Mouse (Mus musculus) layer of hippocampus, adult 9-10 months (tissue): Measurements from ENCODE around the gene Map3k20.

ENCODE experiments used
- DNase-seq: peaks from one replicate; pipeline ENCODE4 v3.0.0; 2022; ENCODE audit warnings: low spot score

Gene Map3k20

DNA sequence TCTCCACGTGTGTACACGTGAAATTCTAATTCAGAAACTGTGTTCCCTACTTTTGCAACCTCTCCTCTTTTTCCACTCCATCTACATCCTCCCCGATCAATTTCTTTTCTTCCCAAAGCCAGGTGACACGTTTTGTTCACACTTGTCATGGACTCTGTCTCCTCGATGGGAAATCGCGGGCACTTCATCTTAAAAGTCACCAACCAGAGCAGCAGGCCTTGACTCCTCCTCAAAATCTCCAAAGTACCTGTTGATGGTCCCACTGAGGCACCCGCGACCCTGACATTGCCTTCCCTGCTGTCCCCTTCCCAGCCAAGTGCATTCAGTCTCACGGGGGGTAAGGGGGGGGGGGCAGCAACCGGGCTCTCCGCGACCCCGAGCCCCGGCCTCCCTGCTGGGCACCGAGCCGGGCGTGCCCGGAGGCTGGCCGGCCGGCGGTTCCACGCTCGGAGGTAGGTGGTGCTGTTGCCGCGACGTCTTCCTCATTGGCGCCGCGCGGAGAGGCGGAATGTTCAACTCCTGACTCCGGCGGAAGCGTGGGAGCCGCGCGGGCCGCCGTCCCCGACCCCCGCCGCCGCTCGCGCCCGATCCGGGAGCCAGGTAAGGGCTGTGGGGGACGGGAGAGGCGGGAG, at the start of gene Map3k20:
TSS of gene Map3k20 (plus strand) at position 382 of the 632 bp plus-strand sequence.
- DNase-seq, result no peak

- DNase-seq, result no peak
Measured at GRCm38 (mm10) chr2:72238421-72238820, 47.0 kb upstream of the Map3k20 start.

- no peak for DNase-seq
Measured at GRCm38 (mm10) chr2:72238925-72239324, 46.5 kb upstream of the Map3k20 start.

DNA sequence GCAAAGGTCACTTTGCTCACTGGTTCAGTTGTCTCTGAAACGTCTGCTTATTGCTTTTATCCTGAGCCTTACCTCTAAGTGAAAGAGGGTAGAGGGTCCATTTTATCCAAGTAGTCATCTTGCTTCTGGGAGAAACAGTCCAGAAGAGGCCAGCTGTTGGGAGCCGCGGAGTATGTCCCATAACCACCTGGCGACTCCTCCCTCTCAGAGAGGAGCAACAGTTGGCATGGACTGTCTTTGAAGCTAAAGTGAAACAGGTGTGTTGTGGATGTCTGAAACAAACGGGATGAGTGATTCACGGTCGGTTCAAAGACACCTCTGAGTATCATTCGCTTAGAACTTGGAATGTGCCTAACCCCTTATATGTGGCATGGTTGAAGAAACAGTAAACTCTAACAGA, 46.0 kb upstream of the Map3k20 start:
- DNase-seq, result no peak

GRCm38 (mm10) chr2:72239993-72240392, 45.4 kb upstream of the Map3k20 start:
- no peak for DNase-seq

GRCm38 (mm10) chr2:72240691-72241090, 44.7 kb upstream of the Map3k20 start:
- no peak for DNase-seq

GRCm38 (mm10) chr2:72241714-72242472, 43.5 kb upstream of the Map3k20 start:
- no peak for DNase-seq

DNA sequence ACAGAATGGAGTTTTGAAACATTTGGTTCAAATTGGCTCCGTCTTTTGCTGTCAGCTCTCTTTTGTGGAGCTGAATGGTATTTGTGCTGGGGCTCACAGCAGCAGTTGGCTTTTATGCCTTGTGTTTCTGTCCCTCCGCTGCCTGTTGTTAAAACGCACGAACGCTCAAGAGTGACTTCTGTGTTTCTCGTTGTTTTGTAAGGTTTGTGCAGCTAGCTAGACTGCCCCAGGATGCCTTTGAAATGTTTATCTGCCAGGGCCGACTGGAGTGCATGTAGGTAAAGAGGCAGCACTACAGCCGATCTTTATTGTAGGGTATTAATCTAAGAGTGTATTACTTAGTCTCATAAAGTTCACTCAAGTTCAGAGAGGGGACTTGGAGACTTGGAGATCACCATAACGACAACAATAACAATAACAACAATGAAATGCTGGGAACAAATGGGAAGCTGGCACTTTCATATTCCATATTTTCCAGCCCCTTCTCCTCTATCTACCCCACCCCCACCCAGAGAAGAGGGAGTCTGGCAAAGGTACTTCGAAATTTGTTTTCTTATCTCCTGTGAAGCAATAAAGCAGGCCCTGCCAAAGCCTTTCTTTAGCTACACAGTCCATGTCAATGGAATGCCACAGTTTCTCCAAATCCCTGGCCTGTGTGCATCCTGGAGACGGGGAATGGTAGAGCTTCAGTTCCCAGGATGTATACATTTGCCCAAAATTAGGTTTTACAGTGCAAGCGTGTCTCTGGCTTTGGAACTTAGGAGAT, 42.3 kb upstream of the Map3k20 start:
- DNase-seq, result no peak

- no peak for DNase-seq
Measured at GRCm38 (mm10) chr2:72245631-72246030, 39.8 kb upstream of the Map3k20 start.

- DNase-seq, result no peak
Measured at GRCm38 (mm10) chr2:72246376-72246775, 39.1 kb upstream of the Map3k20 start.

DNA sequence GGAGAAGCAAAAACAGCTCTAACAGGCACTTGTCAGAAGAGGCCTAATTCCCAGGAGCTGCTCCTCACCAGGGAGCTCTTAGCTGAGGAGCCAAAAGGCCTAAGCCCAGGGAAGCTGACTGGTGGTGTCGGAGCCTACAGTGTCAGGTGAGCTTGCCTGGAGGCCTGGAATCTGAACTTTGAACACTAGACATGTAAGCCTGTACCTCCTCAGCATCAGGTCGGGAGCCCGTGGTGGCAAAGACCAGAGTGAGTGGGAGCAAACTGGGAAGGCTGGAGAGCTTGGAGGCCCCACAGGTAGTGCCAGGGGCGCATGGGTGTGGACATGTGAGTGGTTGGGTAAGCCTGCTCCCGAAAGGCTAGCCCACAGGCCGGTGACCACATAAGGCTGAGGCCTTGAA, 37.6 kb upstream of the Map3k20 start:
- no peak for DNase-seq

DNA sequence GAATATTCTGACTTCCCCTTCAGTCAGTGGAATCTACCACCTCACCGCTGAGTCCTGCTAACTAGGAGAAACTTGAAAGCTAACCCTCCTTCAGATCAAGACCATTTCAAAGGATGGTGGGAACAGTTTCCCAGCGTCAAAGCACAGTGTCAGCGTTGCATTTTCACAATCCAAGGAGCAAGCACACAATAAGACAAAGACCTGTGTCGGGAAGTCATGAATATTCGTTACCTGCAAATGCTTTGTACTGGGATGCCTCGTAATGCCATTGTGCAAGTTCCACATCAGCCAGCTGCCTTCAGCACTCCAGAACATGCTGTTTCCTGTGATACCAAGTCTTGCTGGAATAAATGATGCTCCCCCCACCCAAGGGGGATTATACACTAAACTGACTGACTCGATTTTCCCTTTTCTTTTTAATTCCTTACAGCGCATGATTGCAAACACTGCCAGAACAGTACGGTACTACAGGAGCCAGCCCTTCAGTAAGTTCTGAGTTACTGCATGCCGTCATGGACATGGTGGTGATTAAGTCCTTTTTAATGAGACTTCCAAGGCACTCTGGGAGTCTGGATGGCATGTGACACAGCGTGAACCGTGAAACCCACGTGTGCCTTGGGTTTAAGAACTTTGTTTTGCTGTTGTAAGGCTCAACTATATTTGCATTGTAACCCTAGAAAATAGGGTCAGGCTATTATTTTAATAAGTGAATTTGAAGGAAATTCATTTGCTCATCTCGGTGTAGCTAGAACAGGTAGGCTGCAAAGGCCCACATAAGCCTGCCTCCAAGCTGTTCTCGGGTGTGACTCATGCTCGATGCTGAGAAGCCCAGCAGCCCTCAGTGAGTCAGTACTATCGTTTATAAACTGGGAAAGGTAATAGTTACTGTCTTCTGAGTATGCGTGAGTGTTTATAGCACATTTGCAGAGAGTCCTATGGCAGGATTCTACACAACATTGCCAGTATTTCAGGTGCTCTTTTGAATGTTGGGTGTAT, 32.6 kb upstream of the Map3k20 start:
- no peak for DNase-seq

GRCm38 (mm10) chr2:72253882-72254281, 31.6 kb upstream of the Map3k20 start:
- no peak for DNase-seq

- DNase-seq, result no peak
Measured at GRCm38 (mm10) chr2:72254813-72255582, 30.4 kb upstream of the Map3k20 start.

DNA sequence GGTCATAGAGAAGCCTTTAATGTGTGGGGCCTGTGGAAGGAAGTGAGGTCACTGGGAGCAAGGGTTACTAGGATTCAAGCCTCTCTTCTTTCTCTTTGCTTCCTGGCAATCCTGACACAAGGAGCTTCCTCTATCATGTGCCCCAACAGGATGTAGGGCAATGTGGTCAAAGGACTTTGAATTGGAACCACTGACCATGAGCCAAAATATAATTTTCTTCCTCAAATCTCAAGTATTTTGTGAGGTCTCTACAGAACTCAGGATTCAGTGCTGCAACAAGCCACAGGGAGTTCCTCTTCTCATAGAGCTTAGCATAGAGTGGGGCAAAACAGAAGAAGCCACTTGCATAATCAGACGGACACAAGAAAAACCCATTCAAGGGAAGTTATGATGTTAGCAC, 24.7 kb upstream of the Map3k20 start:
- DNase-seq, result no peak

DNA sequence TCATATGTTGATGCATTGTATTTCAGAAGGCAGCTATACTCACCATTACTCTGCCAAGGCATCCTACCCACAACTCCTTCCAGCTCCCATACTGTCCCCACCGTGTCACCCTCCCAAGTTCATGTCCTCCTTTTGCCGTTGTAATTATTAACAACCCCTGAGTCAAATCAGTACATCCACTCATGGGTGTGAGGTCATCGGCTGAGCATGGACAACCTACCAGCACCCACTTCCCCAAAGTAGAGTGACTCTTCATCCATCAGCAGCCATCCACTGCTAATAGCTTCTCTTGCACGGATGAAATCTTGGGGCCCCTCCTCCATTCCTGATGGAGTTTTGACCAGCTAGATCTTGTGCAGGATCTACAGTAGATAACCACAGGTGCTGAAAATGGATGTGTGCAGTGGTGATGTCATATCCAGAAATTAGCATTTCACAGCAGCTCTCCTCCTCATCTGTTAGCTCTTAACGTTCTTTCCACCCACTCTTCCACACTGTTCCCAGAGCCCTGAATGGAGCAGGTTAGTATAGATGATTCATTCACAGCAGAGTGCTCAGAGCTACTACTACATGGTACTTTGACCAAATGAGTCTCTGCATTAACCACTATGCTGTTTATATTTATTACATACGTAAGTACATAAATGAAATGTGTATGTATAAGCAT, 22.5 kb upstream of the Map3k20 start:
- DNase-seq, result no peak

GRCm38 (mm10) chr2:72267390-72267789, 18.0 kb upstream of the Map3k20 start:
- DNase-seq, result no peak

GRCm38 (mm10) chr2:72269651-72270341, 15.6 kb upstream of the Map3k20 start:
- DNase-seq, result no peak

DNA sequence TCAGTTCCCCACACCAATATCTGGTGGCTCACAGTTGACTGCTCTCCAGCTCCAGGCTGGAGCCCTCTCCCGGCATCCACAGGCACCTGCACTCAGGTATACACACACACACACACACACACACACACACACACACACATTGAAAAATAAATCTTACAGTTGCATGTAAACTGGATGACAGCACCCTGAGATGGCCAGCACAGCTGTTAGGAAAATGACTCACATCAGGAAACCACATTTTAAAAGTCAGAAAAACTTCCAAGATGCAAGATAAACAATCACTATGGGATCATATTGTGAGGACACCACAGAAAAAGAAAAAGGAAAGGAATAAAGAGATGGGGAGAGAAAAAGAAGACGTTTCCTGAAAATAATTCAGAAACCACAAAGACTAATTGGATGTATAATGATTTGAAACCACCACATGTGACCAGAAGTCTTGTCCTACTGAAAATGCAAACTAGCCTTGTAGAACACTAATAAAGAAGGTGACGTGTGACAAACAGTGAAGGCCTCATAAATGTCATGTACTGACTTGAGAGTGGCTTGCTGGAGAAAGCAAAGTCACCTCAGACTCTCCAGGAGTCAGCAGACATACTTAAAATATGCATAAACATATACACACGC, 7.1 kb upstream of the Map3k20 start:
- DNase-seq, result no peak
